Mouse (Mus musculus) intestine, embryonic 16.5 days (tissue): ENCODE data around the gene Flot2. TPM values are rescaled to one million over a fixed set of nuclear protein-coding genes. Genes with fewer than 3 reads are reported as not detected.

Experiments used
- ATAC-seq: fragments of 200-750 bp; cut with Nextera tagmentation; 2 replicates; pipeline ENCODE4 v1.8.0; 2017; ENCODE audit warnings: moderate TSS enrichment, moderate library complexity
- H3K27ac ChIP-seq: fragments of 300-500 bp; sonication (generic); 2 replicates; pipeline ENCODE4 v1.5.1; 2014; ENCODE audit warnings: mild to moderate bottlenecking, low read length
- H3K27me3 ChIP-seq: fragments of 300-500 bp; sonication (generic); replicated peaks from 2 replicates; pipeline ENCODE4 v1.6.1; 2014; ENCODE audit warnings: low read length, control low read depth, mixed read lengths; ENCODE audit not compliant: control insufficient read depth, insufficient read depth
- H3K36me3 ChIP-seq: fragments of 300-500 bp; sonication (generic); 2 replicates; pipeline ENCODE4 v1.6.1; 2014; ENCODE audit warnings: low read length, control low read depth; ENCODE audit not compliant: control insufficient read depth, insufficient read depth
- H3K4me1 ChIP-seq: fragments of 300-500 bp; sonication (generic); 2 replicates; pipeline ENCODE4 v1.6.1; 2014; ENCODE audit warnings: low read length, control low read depth, mixed read lengths; ENCODE audit not compliant: control insufficient read depth, insufficient read depth
- H3K4me2 ChIP-seq: fragments of 300-500 bp; sonication (generic); 2 replicates; pipeline ENCODE4 v1.6.1; 2014; ENCODE audit warnings: low read depth, low read length, control low read depth
- H3K4me3 ChIP-seq: fragments of 300-500 bp; sonication (generic); 2 replicates; pipeline ENCODE4 v1.5.1; 2014; ENCODE audit warnings: mild to moderate bottlenecking, low read length
- H3K9ac ChIP-seq: fragments of 300-500 bp; sonication (generic); 2 replicates; pipeline ENCODE4 v1.6.1; 2014; ENCODE audit warnings: low read depth, low read length
- H3K9me3 ChIP-seq: fragments of 300-500 bp; sonication (generic); 2 replicates; pipeline ENCODE4 v1.6.1; 2016; ENCODE audit warnings: low read length, control low read depth; ENCODE audit not compliant: control insufficient read depth
- WGBS: fragments of 180-500 bp; shearing (Covaris S2); extraction: QIAGEN DNeasy Blood & Tissue Kit; methylation state at CpG from one replicate; pipeline ENCODE4 v1.1.7; 2014; 5-methylcytosine and 5-hydroxymethylcytosine counted together
- polyA plus RNA-seq: library from polyadenylated mRNA; unstranded; fragments of >200 nt; fragmentation: Nextera tagmentation; extraction: Ambion mirVana; gene quantifications from 2 replicates; pipeline ENCODE4 v1.2.1, GENCODE M21; 2015

Gene Flot2
- polyA plus RNA-seq, 1 experiment from 2014 or later: 40.9 TPM

DNA sequence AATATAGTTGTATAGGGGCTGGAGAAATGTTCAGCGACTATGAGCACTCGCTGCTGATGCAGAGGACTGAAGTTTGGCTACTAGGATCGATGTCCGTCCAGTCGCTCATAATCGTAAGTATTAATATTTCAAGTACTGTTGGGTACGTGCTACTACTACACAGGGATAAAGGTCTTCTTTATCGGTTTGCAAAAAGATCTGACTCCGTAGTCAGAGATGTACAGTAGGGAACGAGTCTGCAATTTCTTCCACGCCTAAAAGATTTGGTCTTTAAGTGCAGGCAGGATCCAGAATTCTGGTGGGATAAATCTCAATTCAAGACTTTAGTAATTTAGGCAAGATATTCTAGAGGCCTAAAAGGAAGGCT lies 56.4 kb downstream of the Flot2 start:
- peak overlapping the region; percentile 76 for H3K9ac ChIP-seq
- peak; percentile 9; the same call in 1 of the 2 replicates for ATAC-seq
- peaks cover 17% of the 10 kb centered on the region for H3K4me1 ChIP-seq

DNA sequence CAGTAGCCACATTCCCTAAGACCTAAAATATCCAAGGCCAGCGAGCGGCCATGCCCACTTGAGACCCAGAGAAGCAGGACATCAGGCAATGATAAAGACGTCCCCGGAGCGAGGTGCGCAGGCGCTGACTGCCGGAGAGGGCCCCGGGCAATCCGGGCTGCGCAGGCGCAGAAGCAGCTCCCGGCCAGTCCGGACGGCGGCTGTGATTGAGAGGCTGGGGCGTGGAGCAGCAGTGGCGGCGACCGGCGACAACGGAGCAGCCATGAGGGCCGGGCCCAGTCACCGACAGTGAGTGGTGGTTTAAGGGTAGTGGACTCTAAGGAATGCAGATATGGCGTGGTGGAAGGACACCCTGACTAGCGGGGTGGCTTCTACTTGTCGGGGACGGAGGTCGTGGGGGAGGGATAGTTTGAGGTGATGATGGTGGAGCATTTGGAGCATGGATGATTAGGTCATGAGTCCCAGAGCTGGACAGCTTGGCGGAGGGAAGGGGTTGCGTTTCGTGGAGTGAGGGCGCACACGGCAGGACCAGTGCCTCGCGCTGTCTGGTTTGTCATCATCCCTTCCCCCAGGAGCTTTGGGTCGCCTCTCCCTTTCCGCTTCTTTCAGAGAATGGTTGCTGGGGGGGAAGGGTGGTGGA lies 56.9 kb downstream of the Flot2 start, which contains the start of gene Fam222b:
TSS of gene Fam222b (plus strand) at position 157 of the 640 bp plus-strand sequence.
- Histone ChIP-seq H3K4me2 (peak within 1 kb of the TSS; percentile 76), H3K36me3 (no peaks in the 10 kb centered on the region), H3K27ac (peak within 1 kb of the TSS; percentile 44), H3K9me3 (no peaks in the 10 kb centered on the region), H3K27me3 (no peaks in the 10 kb centered on the region), H3K4me1 (peaks cover 17% of the 10 kb centered on the region), H3K9ac (peak within 1 kb of the TSS; percentile 76), H3K4me3 (peak within 1 kb of the TSS; percentile 71)
- peak; percentile 97 for ATAC-seq
- 0% methylated on average over 38 of the region's 38 CpGs for WGBS

More for the DNA sequence above, 56.4 kb downstream of the Flot2 start:
- 48% methylated on average over 11 of the region's 11 CpGs for WGBS
- Histone ChIP-seq H3K9me3 (no peaks in the 10 kb centered on the region), H3K27me3 (no peaks in the 10 kb centered on the region), H3K36me3 (no peaks in the 10 kb centered on the region), H3K4me3 (peak overlapping the region; percentile 71), H3K27ac (peak overlapping the region; percentile 44), H3K4me2 (peak overlapping the region; percentile 76)

DNA sequence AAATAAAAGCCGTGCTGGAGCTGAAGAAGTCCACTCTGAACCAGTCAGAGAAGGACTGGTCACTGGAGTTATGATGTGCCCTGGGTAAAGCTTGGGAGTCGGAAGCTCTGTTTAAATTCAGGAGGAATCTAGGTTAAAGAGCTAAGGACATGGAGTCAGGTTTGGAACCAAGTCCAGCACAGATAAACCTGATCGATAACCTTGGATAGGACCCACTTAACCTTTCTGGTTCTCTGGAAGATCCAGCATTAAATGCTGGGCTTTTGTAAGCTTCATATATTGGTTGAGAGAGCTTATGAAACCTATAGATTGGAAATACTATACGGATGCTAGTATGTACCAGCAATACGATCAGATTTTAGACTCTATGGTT lies 57.4 kb downstream of the Flot2 start:
- no peaks in the 10 kb centered on the region for H3K27me3 ChIP-seq
- peak overlapping the region; percentile 76 for H3K9ac ChIP-seq
- ATAC-seq: no peak; the same call in 1 of the 2 replicates
- H3K9me3 ChIP-seq: no peaks in the 10 kb centered on the region
- WGBS: 28% methylated on average over 5 of the region's 5 CpGs
- peaks cover 17% of the 10 kb centered on the region for H3K4me1 ChIP-seq
- H3K36me3 ChIP-seq: no peaks in the 10 kb centered on the region
- H3K4me2 ChIP-seq: peak overlapping the region; percentile 76
- H3K27ac ChIP-seq: no peak overlapping the region; the same call in 1 of the 2 replicates
- H3K4me3 ChIP-seq: peak overlapping the region; percentile 71

DNA sequence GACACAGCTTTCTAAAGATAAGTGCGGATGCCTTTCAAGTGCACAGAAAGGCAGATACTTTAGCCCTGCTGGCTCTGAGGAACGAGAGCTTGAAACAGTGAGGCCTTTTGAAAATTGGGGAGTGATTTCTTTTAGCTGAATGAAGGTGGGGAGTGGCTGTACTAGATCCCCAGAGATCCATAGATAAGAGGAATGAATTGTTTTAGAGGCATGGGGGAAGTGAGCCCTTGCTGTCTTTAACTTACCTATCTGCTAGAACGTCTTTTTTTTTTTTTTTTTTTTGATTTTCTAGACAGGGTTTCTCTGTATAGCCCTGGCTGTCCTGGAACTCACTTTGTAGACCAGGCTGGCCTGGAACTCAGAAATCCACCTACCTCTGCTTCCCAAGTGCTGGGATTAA lies 59.3 kb downstream of the Flot2 start:
- no peaks in the 10 kb centered on the region for H3K36me3 ChIP-seq
- H3K4me2 ChIP-seq: peak overlapping the region; percentile 19
- peak overlapping the region; percentile 33; the same call in 1 of the 2 replicates for H3K9ac ChIP-seq
- H3K4me1 ChIP-seq: peaks cover 17% of the 10 kb centered on the region
- ATAC-seq: no peak
- no peaks in the 10 kb centered on the region for H3K9me3 ChIP-seq
- H3K27ac ChIP-seq: 0 out of 2 replicates have a peak overlapping the region, but pooled peaks have one; percentile 23
- WGBS: 47% methylated on average over 3 of the region's 3 CpGs
- H3K27me3 ChIP-seq: no peaks in the 10 kb centered on the region
- H3K4me3 ChIP-seq: 0 out of 2 replicates have a peak overlapping the region, but pooled peaks have one; percentile 3

DNA sequence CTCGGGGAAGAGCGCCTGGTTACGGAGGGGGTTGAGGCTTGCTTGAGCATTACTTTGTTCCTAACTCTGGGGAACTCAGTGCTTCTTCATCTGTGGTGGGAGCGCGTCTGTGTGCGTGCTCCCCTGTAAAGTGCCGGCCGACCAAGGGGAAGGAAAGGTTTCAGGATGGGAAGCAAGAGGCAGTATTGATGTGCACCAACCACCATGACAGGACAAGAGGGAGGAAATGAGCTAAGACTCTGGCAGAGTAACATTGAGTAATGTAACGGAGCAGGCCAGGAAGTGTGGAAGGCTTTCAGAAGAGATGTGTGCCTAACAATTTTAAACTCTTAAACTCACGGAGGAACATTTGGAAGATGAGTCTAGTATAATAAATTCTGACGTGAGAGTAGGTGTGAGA lies 63.0 kb downstream of the Flot2 start:
- Histone ChIP-seq H3K27me3 (no peaks in the 10 kb centered on the region), H3K4me1 (peaks cover 13% of the 10 kb centered on the region), H3K4me3 (no peak overlapping the region), H3K36me3 (no peaks in the 10 kb centered on the region), H3K4me2 (no peak overlapping the region), H3K27ac (no peak overlapping the region), H3K9me3 (no peaks in the 10 kb centered on the region), H3K9ac (no peak overlapping the region)
- WGBS: 82% methylated on average over 11 of the region's 11 CpGs
- no peak for ATAC-seq

DNA sequence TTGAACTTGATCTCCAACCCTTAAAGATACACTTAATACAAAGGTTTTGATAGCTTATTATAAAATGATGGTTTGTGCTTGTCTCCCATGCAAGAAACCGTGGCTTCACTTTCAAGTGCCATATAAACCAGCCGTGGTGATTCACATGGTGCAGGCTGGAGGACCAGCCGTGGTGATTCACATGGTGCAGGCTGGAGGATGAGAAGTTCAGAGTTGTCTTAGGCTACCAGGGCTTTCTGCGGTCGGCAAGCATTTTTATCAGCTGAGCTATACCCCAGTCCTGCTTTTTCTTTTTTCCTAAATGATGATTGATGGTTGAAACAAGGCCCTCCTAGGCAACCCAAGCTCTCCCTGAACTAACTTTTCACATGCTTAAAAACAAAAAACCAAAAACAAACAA lies 64.4 kb downstream of the Flot2 start:
- no peak overlapping the region for H3K4me2 ChIP-seq

DNA sequence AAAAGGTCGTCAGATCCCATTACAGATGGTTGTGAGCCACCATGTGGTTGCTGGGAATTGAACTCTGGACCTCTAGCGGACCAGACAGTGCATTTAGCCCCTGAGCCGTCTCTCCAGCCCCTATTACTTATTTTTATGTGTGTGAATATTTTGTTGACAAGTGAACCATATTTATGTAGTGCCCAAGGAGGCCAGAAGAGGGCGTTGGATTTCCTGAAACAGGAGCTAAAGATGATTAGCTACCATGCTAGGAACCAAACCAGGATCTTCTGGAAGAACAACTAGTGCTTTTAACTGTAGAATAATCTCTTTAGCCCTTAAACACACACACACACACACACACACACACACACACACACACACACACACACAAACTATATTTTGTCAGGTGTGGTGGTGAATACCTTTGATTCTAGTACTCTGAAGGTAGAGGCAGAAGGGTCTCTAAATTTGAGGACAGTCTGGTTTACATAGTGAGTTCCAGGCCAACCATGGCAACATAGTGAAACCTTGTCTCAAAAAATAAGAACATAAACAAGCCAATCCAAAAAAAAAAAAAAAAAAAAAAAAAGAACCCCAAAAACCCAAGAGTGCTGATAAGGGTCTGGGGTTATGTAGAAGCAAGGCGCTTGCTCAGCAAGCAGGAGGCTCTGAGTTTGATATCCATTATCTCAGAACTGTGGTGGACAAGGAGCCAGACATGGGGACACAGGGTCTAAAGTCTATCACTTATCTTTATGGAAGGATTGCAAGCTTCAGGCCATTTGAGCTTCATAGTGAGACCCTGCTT lies 65.4 kb downstream of the Flot2 start:
- H3K9ac ChIP-seq: no peak overlapping the region
- no peak overlapping the region for H3K4me2 ChIP-seq
- H3K27me3 ChIP-seq: no peaks in the 10 kb centered on the region
- H3K4me1 ChIP-seq: no peaks in the 10 kb centered on the region; the same call in 1 of the 2 replicates
- 58% methylated on average over 5 of the region's 5 CpGs for WGBS
- ATAC-seq: peak; percentile 71
- H3K36me3 ChIP-seq: peaks cover 3% of the 10 kb centered on the region; the same call in 1 of the 2 replicates
- no peak overlapping the region for H3K27ac ChIP-seq
- H3K9me3 ChIP-seq: no peaks in the 10 kb centered on the region
- no peak overlapping the region for H3K4me3 ChIP-seq

More for the DNA sequence above, 64.4 kb downstream of the Flot2 start:
- Histone ChIP-seq H3K9me3 (no peaks in the 10 kb centered on the region), H3K27ac (no peak overlapping the region), H3K27me3 (no peaks in the 10 kb centered on the region), H3K4me1 (peaks cover 3% of the 10 kb centered on the region), H3K9ac (no peak overlapping the region), H3K36me3 (no peaks in the 10 kb centered on the region), H3K4me3 (no peak overlapping the region)
- 84% methylated on average over 5 of the region's 5 CpGs for WGBS
- ATAC-seq: no peak

DNA sequence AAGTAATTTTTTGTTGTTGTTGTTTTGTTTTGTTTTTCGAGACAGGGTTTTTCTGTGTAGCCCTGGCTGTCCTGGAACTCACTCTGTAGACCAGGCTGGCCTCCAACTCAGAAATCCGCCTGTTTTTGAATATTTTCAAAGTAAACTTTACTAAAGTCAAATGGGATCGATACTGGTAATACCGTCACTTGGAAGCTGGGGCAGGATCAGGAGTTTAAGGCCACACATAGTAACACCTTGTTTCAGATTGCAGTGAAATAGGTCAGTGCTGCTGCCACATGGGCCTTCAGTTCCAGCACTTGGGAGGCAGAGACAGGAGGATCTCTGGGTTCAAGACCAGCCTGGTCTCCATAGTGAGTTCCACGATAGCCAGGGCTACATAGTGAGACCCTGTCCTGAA lies 66.8 kb downstream of the Flot2 start:
- 94% methylated on average over 5 of the region's 5 CpGs for WGBS
- no peak overlapping the region for H3K4me3 ChIP-seq
- no peaks in the 10 kb centered on the region for H3K27me3 ChIP-seq
- H3K4me1 ChIP-seq: no peaks in the 10 kb centered on the region; the same call in 1 of the 2 replicates
- H3K36me3 ChIP-seq: peaks cover 3% of the 10 kb centered on the region; the same call in 1 of the 2 replicates
- no peak overlapping the region for H3K4me2 ChIP-seq
- H3K9ac ChIP-seq: no peak overlapping the region
- H3K9me3 ChIP-seq: no peaks in the 10 kb centered on the region
- no peak for ATAC-seq
- H3K27ac ChIP-seq: no peak overlapping the region
